Mouse (Mus musculus) frontal cortex, adult (tissue): Measurements from ENCODE around the gene Ifi27.
"Not testable (repeated sequence)": the region's sequence is repeated elsewhere in the genome, so short reads cannot be mapped to it uniquely, and the experiment has no call there.

ENCODE experiments used
- ATAC-seq: cut with Nextera tagmentation; 2 replicates; pipeline ENCODE4 v1.9.2; 2017; ENCODE audit warnings: mild to moderate bottlenecking, moderate library complexity, mixed read lengths; ENCODE audit not compliant: low TSS enrichment

Gene Ifi27

GRCm38 (mm10) chr12:103453361-103453760 is 19.4 kb downstream of the Ifi27 start:
- no peak for ATAC-seq

DNA sequence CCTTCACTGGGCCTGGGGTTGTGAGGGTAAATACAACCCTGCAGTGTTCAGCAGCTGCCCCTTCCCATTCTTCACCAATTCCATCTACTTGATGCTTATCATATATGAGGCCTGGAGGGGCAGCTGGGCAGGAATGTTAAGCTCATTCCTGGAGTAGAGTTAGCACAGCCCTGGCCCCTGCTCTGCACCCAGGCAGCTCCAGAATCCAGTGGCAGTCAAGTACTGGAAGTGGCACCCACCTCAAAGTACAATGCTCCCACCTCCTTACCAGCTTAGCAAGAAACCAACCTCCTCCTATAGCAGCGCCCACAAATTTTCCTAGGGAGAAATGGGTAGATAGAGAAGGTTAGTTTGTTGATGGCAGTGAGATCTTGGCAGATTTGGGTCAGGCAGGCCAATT is 22.7 kb downstream of the Ifi27 start:
- not testable (repeated sequence) for ATAC-seq

DNA sequence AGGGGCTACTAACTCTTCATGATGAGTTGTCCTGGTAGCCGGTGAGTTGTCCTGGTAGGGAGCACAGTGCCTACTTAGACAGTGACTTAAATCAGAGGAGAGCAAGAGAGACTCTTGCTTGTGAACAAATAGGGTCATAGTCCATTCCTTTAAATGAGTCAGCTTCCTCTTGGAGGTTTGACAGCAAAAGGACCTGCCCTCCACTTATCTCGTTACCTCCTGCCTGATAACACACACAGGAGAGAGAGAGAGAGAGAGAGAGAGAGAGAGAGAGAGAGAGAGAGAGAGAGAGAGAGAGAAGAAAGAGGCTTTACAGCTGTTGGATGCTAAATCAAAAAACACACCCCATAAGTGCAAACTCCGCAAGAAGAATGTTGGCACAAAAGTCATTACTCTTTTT is 23.1 kb downstream of the Ifi27 start, which contains the start of gene Ifi27l2b:
Ifi27l2b (minus strand) TSS at position 84 of the 400 bp plus-strand sequence.
- no peak for ATAC-seq

DNA sequence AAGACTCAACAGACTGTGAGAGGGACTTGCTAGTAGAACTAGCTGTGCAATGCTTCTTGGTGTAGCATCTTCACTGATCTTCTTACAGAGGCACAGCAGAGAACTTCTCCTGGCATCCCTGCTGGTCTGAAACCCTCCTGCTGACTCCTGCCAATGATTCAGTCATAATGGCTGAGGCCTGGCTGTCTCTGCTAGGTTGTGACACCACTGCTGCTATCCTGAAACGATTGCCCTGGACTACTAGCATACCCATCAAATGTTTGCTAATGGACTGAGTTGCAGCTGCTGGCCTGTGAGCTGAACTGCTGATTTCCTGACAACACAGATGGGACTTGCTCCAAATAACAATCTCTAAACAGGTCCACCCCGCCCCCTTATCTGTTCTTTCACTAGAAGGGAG is 40.5 kb downstream of the Ifi27 start:
- no peak for ATAC-seq

GRCm38 (mm10) chr12:103476779-103477389 is 42.9 kb downstream of the Ifi27 start:
- no peak for ATAC-seq

GRCm38 (mm10) chr12:103477461-103478015 is 43.5 kb downstream of the Ifi27 start:
- ATAC-seq, result no peak

DNA sequence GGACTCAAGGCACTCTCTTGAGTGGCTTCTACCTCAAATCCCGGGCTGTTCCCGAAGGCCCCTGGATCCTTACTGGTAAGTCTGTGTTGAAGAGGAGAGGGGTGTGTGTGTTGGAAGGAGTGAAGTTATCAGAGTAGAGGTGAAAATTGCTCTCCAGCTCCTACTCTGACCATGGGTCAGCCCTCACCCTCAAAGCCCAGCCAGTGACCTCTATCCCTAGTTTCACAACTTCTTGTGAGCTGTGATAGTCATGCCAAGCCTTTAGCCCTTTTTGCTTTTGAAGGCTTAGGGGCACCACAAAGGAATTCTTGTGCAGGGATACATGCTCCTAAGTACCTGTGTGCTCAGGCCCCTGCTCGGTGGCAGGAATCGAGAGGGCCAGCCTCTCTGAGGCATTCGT is 47.7 kb downstream of the Ifi27 start:
- ATAC-seq, result no peak

DNA sequence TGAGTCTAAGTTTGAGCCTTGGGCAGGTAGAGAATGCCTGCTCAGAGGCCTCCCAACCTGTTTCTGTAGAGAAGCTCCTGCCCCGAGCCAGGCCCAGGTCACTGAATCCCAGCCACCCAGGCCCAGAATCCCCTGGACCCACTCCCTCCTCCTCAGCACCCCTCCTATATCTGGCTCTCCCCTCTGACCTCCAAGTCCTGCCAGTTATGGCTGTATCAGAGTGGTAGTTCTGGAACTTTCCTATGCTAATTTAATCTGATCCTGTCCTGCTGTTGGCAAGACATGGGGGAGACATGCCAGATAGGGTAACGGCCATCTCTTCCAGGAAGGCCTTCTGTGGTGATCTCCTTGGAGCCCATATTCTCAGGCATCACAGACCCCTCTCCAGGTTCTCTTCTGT is 48.8 kb downstream of the Ifi27 start:
- no peak for ATAC-seq

DNA sequence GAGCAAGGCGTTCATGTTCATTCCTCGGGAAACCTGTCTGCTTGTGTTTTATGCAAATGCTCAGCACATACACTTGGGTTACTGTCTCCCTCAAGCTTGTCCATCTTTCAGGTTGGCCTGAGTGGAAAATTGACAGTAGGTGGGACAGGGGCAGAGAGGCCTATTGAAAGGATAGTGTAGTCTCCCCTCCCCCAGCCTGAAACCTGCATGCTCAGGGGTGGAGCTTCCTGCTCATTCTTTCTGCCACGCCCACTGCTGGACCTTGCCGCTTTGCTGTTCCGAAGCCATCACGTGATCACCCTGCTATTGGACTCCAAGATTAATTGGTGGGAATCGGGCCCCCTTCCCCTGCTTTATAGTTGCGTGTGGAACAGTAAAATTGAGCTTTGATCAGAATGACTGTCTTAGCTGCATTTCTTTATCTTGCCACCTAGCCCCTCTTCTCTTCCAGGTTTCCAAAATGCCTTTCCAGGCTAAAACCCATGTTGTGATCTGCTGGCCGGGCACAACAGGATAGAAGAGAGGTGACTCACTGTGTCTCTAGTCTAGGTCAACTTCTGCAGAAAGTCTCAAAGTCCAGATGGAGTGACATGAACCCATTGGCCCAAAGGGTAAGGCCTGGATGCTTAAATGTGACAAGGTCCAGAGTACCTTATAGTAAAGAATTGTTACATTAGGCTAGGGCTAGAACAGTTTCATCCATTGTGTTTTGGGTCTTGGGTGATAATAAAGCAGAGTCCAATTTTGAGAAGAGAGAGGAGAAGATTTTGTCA is 50.4 kb downstream of the Ifi27 start:
- ATAC-seq, result not testable (repeated sequence)

GRCm38 (mm10) chr12:103486726-103487125 is 52.7 kb downstream of the Ifi27 start:
- no peak for ATAC-seq

DNA sequence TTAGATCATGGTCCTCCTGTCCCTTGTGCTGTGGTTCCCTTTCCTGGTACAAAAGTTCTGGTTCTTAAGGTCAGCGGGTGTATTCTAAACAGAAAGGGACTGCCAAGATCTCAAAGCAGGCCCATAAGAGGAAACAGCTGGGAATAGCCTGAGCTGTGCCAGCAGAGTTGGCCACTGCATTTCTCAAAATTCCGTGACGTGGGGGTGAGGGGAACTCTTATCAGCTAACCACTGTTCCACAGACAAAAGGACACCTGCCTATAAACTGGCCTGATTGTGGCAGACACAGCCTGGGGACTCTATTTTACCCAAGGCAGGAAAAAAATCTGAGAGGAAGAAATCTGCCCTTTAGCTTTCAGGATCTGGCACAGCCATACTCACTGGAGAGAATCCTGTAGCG is 53.3 kb downstream of the Ifi27 start:
- no peak for ATAC-seq

DNA sequence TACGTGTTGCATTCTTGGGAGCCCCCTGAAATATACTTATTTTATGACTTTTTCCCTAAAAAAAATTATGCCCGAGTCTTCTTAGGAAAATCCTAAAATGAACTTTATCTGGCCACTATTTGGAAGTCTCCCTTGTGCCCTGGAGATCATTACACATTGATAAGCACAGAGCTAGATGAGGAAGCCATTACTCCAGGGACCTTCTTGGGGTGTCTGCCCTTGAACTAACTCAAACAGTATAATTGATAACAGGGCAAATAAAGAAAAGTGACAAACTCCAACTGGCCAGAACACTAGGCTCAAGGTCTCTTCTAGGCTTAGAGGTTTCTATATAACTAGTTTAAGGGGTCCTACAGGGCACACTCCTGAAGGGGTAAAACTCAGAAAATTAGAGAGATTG is 53.7 kb downstream of the Ifi27 start:
- ATAC-seq, result no peak
